Mouse (Mus musculus) spleen, embryonic (tissue): ENCODE measurements around the gene H2-Ke6.
"Not testable (repeated sequence)": the region's sequence is repeated elsewhere in the genome, so short reads cannot be mapped to it uniquely, and the experiment has no call there.

Source experiments
- CTCF ChIA-PET: fragments of 350-600 bp; sonication (Branson Sonifier 250); formaldehyde crosslinking; loops from one replicate; lab custom pipeline; 2022; lab: Charles Lee

The H2-Ke6 gene

GRCm38 (mm10) chr17:33999341-34000149 lies 28.3 kb downstream of the H2-Ke6 start:
- CTCF ChIA-PET, result no interaction called here

- CTCF ChIA-PET, result not testable (repeated sequence)
Observed at GRCm38 (mm10) chr17:33998697-33999096, 29.2 kb downstream of the H2-Ke6 start.

- CTCF ChIA-PET, result not testable (repeated sequence)
Observed at GRCm38 (mm10) chr17:33997025-33997424, 30.8 kb downstream of the H2-Ke6 start.

GRCm38 (mm10) chr17:33995651-33996050 lies 32.2 kb downstream of the H2-Ke6 start:
- CTCF ChIA-PET, result no interaction called here

GRCm38 (mm10) chr17:33994959-33995358 lies 32.9 kb downstream of the H2-Ke6 start:
- CTCF ChIA-PET, result no interaction called here

- CTCF ChIA-PET, result interaction anchor here (0.6 to 0.8 kb wide), 2 partner anchors 10 to 223 kb away, joined by 4 read pairs; no protein-coding TSS in a partner anchor
Observed at GRCm38 (mm10) chr17:33991788-33992664, 35.8 kb downstream of the H2-Ke6 start.

- CTCF ChIA-PET, result interaction anchor here (0.8 to 1.0 kb wide), 2 partner anchors 10 kb away, joined by 3 to 4 read pairs; no protein-coding TSS in a partner anchor
Observed at GRCm38 (mm10) chr17:33982136-33982535, 45.7 kb downstream of the H2-Ke6 start.

- CTCF ChIA-PET, result interaction anchor here (1.0 kb wide), 1 partner anchor 11 kb away, joined by 4 read pairs; no protein-coding TSS in a partner anchor
Observed at GRCm38 (mm10) chr17:33981192-33981909, 46.5 kb downstream of the H2-Ke6 start.

- CTCF ChIA-PET, result no interaction called here
Observed at GRCm38 (mm10) chr17:33980181-33981035, 47.5 kb downstream of the H2-Ke6 start.

- CTCF ChIA-PET, result no interaction called here
Observed at GRCm38 (mm10) chr17:33979512-33980050, 48.3 kb downstream of the H2-Ke6 start.

- CTCF ChIA-PET, result no interaction called here
Observed at GRCm38 (mm10) chr17:33978631-33979031, 49.2 kb downstream of the H2-Ke6 start.

- CTCF ChIA-PET, result interaction anchor here (1.1 kb wide), 1 partner anchor 10 kb away, joined by 6 read pairs; no protein-coding TSS in a partner anchor
Observed at GRCm38 (mm10) chr17:33977861-33978557, 49.9 kb downstream of the H2-Ke6 start.
